Comparison of ENCODE assay signal across 9 mouse cellular contexts in genomic region chr12:70347202-70347841, GRCm38 (mm10). TPM values are rescaled to one million over a fixed set of nuclear protein-coding genes. Genes with fewer than 3 reads are reported as not detected.
DNase-seq lines count a peak whose midpoint lies in the region; ATAC-seq lines count a peak whose summit lies in the region.
"Had no signal": no experiment of that assay in that cellular context is flagged by ENCODE, and none has a peak within 500 bp of the region (broad histone marks: within the 10 kb centered on the region; RNA-seq: fewer than 3 reads in every experiment).

Gene Trim9, minus strand, starts transcription at chr12:70347614.

- ATAC-seq in hindbrain, embryonic 11.5 days (ENCODE audit: low FRiP score), result peak; percentile 99
- peak; percentile 99 for ATAC-seq in lung, embryonic 16.5 days (ENCODE audit: low read depth)

- peak within 1 kb of the TSS; percentile 78 for H3K4me2 ChIP-seq in hindbrain, embryonic 11.5 days (replicated peaks; ENCODE audit: low read depth, low read length)
- H3K4me2 ChIP-seq in lung, embryonic 16.5 days (ENCODE audit: low read depth, low read length), result peak within 1 kb of the TSS; percentile 83

- peak within 1 kb of the TSS; percentile 65 for H3K4me3 ChIP-seq in hindbrain, embryonic 11.5 days (ENCODE audit: low read depth, low read length)
- H3K4me3 ChIP-seq in lung, embryonic 16.5 days (ENCODE audit: low read length), result peak within 1 kb of the TSS; percentile 61

- WGBS in hindbrain, embryonic 11.5 days, result under 1% methylated on average over 38 of the region's 50 CpGs
- under 1% methylated on average over 46 of the region's 50 CpGs for WGBS in lung, embryonic 16.5 days

- H3K9me3 ChIP-seq in hindbrain, embryonic 11.5 days (ENCODE audit: control insufficient read depth, low read length), result no peaks in the 10 kb centered on the region
- H3K9me3 ChIP-seq in lung, embryonic 16.5 days (ENCODE audit: control insufficient read depth, low read length), result no peaks in the 10 kb centered on the region

- peak within 1 kb of the TSS; percentile 83 for H3K9ac ChIP-seq in hindbrain, embryonic 11.5 days (ENCODE audit: low read depth, low read length)
- peak within 1 kb of the TSS; percentile 62 for H3K9ac ChIP-seq in lung, embryonic 16.5 days (ENCODE audit: low read length)

- peak within 1 kb of the TSS; percentile 93 for H3K27ac ChIP-seq in hindbrain, embryonic 11.5 days (ENCODE audit: low read depth, low read length)
- H3K27ac ChIP-seq in lung, embryonic 16.5 days (ENCODE audit: low read length), result 0 out of 2 replicates have a peak within 1 kb of the TSS, but pooled peaks have one; percentile 25
- H3K27ac ChIP-seq: macrophage had no signal

- no peaks in the 10 kb centered on the region for H3K27me3 ChIP-seq in hindbrain, embryonic 11.5 days (ENCODE audit: control insufficient read depth, insufficient read depth, low read length)
- peaks cover 38% of the 10 kb centered on the region for H3K27me3 ChIP-seq in lung, embryonic 16.5 days (ENCODE audit: control insufficient read depth, insufficient read depth, low read depth, low read length)

- H3K36me3 ChIP-seq in hindbrain, embryonic 11.5 days (ENCODE audit: control insufficient read depth, insufficient read depth, low read length), result no peaks in the 10 kb centered on the region
- H3K36me3 ChIP-seq in lung, embryonic 16.5 days (ENCODE audit: control insufficient read depth, insufficient read depth, low read length), result no peaks in the 10 kb centered on the region

- peak; percentile 43 for DNase-seq in NIH3T3 (ENCODE audit: low read depth)
- DNase-seq in cerebellum, adult 9-11 months, result peak; percentile 99
- peak; percentile 97 to 99 for DNase-seq in frontal cortex, adult 2 months (ENCODE audit: extremely low spot score in 1 of 2, low spot score in 1 of 2)
- DNase-seq in hindbrain, embryonic 11.5 days (ENCODE audit: low spot score), result peak; percentile 97
- DNase-seq in layer of hippocampus, adult 9-11 months, result peak; percentile 98
- peak; percentile 97 for DNase-seq in ovary, postnatal 36 days (ENCODE audit: low spot score)
- DNase-seq in thymus, postnatal 14 days, result peak; percentile 90

- H3K4me1 ChIP-seq in hindbrain, embryonic 11.5 days (replicated peaks; ENCODE audit: control insufficient read depth, insufficient read depth, low read length), result no peaks in the 10 kb centered on the region
- peaks cover 18% of the 10 kb centered on the region for H3K4me1 ChIP-seq in lung, embryonic 16.5 days (replicated peaks; ENCODE audit: control insufficient read depth, insufficient read depth, low read length)

RNA-seq across cellular contexts. Expression of gene Trim9, which starts in this region (rescaled TPM):
- 226 and 239 TPM in 2 replicates for polyA plus RNA-seq in frontal cortex, adult 2 months (2012; rRNA removed)
- polyA plus RNA-seq in hindbrain, embryonic 11.5 days (2014; fragmentation: Nextera tagmentation; extraction: Ambion mirVana), result 14.3 and 18.4 TPM in 2 replicates
- polyA plus RNA-seq in lung, embryonic 16.5 days (2015; fragmentation: Nextera tagmentation; extraction: Ambion mirVana), result 0.58 and 1.3 TPM in 2 replicates

Comparison
In these comparisons a context has a peak if more than half of its experiments do, and no peak if none do; other contexts are left out.
1. Peak in every context shown above with its lines: DNase-seq, ATAC-seq, H3K4me3 ChIP-seq and H3K27ac ChIP-seq.
2. DNase-seq: peak in every context shown above with its lines; median percentile 99 in cerebellum, adult 9-11 months; 98 in frontal cortex, adult 2 months; 98 in layer of hippocampus, adult 9-11 months; 97 in hindbrain, embryonic 11.5 days; 97 in ovary, postnatal 36 days; 90 in thymus, postnatal 14 days; 43 in NIH3T3.